ENCODE assay signal across 8 mouse cellular contexts in the genomic region with DNA sequence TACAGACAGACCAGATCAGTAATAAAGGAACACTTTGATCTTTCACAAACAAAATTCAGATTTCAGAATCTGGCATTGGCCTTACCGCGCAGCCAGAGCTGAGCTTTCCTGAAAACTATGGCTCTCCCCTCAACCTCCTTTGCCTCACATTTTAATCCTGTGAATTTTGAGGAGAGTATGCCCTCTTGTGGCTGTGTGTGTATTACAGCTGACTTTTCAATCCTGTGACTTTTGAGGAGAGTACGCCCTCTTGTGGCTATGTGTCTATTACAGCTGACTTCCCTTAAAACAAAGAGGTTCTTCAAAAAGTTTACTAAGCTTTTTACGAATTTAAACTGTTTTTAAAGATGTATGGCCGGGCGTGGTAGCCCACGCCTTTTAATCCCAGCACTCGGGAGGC. TPM values are rescaled to one million over a fixed set of nuclear protein-coding genes. Genes with fewer than 3 reads are reported as not detected.
DNase-seq lines count a peak whose midpoint lies in the region; ATAC-seq and TF ChIP-seq lines count a peak whose summit lies in the region.

No protein-coding gene starts in this region.

- H3K27ac ChIP-seq in lung, embryonic 14.5 days (ENCODE audit: low read depth): no peak overlapping the region

- peak; percentile 99 for TF ChIP-seq CTCF in lung, embryonic 14.5 days (IDR thresholded peaks at IDR 0.05; ENCODE audit: low read depth)

- H3K4me1 ChIP-seq in lung, embryonic 14.5 days (ENCODE audit: insufficient read depth): no peaks in the 10 kb centered on the region; the same call in 1 of the 2 replicates

- no peaks in the 10 kb centered on the region for H3K9me3 ChIP-seq in lung, embryonic 14.5 days (ENCODE audit: low read depth, low read length)

- peak; percentile 91 for DNase-seq in CD4-positive, CD25-positive, alpha-beta regulatory T cell, adult 2 months (ENCODE audit: low read depth, low spot score)
- DNase-seq in NIH3T3 (ENCODE audit: low read depth): peak; percentile 94
- peak; percentile 87 for DNase-seq in cerebellum, adult 9-10 months
- DNase-seq in gastrocnemius, adult 8-10 months (ENCODE audit: low spot score in 2 of 2): peak; percentile 65 to 79
- peak; percentile 91 for DNase-seq in layer of hippocampus, adult 11-12 months (ENCODE audit: low spot score)
- peak; percentile 97 for DNase-seq in lung, embryonic 14.5 days
- DNase-seq in right cerebral cortex, adult 18-20 months: peak; percentile 71
- DNase-seq in urinary bladder, postnatal 4 days (ENCODE audit: low spot score in 2 of 2): peak; percentile 57 to 75

- H3K4me2 ChIP-seq in lung, embryonic 14.5 days: no peak overlapping the region

- H3K36me3 ChIP-seq in lung, embryonic 14.5 days (ENCODE audit: insufficient read depth): peaks cover 9% of the 10 kb centered on the region; the same call in 1 of the 2 replicates

- ATAC-seq in lung, embryonic 14.5 days (ENCODE audit: insufficient read depth): peak; percentile 21; the same call in 1 of the 2 replicates

- no peaks in the 10 kb centered on the region for H3K27me3 ChIP-seq in lung, embryonic 14.5 days (ENCODE audit: insufficient read depth, low read length)

- H3K4me3 ChIP-seq in lung, embryonic 14.5 days (ENCODE audit: low read depth, low read length): no peak overlapping the region

- 6% methylated on average over 8 of the region's 8 CpGs for WGBS in lung, embryonic 14.5 days

- no peak overlapping the region for H3K9ac ChIP-seq in lung, embryonic 14.5 days

RNA-seq across cellular contexts. Expression of gene Jph2, which starts 3.4 kb away (rescaled TPM):
- total RNA-seq in gastrocnemius, adult 8-10 months (2022): 100 to 1,000 TPM; 459 to 572 (median 513) TPM
- polyA plus RNA-seq in lung, embryonic 14.5 days (2014; fragmentation: Nextera tagmentation; extraction: Ambion mirVana): 2.7 and 2.9 TPM in 2 replicates

RNA-seq across cellular contexts. Expression of gene Oser1, which starts 23.3 kb away (rescaled TPM):
- total RNA-seq in gastrocnemius, adult 8-10 months (2022): 10 to 100 TPM; 30.7 to 34.5 (median 32.9) TPM
- polyA plus RNA-seq in lung, embryonic 14.5 days (2014; fragmentation: Nextera tagmentation; extraction: Ambion mirVana): 90.7 and 91.9 TPM in 2 replicates

RNA-seq across cellular contexts. Expression of gene Gdap1l1, which starts 37.1 kb away (rescaled TPM):
- total RNA-seq in gastrocnemius, adult 8-10 months (2022): under 1 TPM in 1 of 4 experiments, not detected in 3; 0.13 TPM
- polyA plus RNA-seq in lung, embryonic 14.5 days (2014; fragmentation: Nextera tagmentation; extraction: Ambion mirVana): 0.91 and 1.1 TPM in 2 replicates
